Mouse (Mus musculus): ENCODE results near the gene Slit1. TPM values are rescaled to one million over a fixed set of nuclear protein-coding genes. Genes with fewer than 3 reads are reported as not detected.
A peak's percentile ranks its signal among the peaks of the same experiment; 100 is the strongest.

Gene Slit1
- polyA plus RNA-seq, 1 experiment from 2014 or later, result 0.05 TPM

- H3K4me1 ChIP-seq (replicated peaks), result no peaks in the 10 kb centered on the region
- no peak for ATAC-seq (ENCODE audit: insufficient read depth)
Observed at GRCm38 (mm10) chr19:41587431-41588222, 155.8 kb downstream of the Slit1 start.

GRCm38 (mm10) chr19:41586752-41587151 is 156.7 kb downstream of the Slit1 start:
- no peaks in the 10 kb centered on the region for H3K4me1 ChIP-seq (replicated peaks)
- H3K9ac ChIP-seq, result no peak overlapping the region
- H3K36me3 ChIP-seq (replicated peaks), result peaks cover 30% of the 10 kb centered on the region
- H3K9me3 ChIP-seq (replicated peaks), result no peaks in the 10 kb centered on the region
- H3K4me2 ChIP-seq, result no peak overlapping the region
- no peaks in the 10 kb centered on the region for H3K27me3 ChIP-seq
- ATAC-seq (ENCODE audit: insufficient read depth), result no peak
- H3K27ac ChIP-seq (replicated peaks), result no peak overlapping the region
- no peak overlapping the region for H3K4me3 ChIP-seq (replicated peaks)
- 91% methylated on average over 10 of the region's 10 CpGs for WGBS (ENCODE audit: insufficient replicate concordance)

More at GRCm38 (mm10) chr19:41587431-41588222, 155.8 kb downstream of the Slit1 start:
- peaks cover 21% of the 10 kb centered on the region for H3K36me3 ChIP-seq (replicated peaks)
- H3K9me3 ChIP-seq (replicated peaks), result no peaks in the 10 kb centered on the region
- H3K27ac ChIP-seq (replicated peaks), result no peak overlapping the region
- H3K4me3 ChIP-seq (replicated peaks), result no peak overlapping the region
- H3K27me3 ChIP-seq, result no peaks in the 10 kb centered on the region
- 84% methylated on average over 20 of the region's 20 CpGs for WGBS (ENCODE audit: insufficient replicate concordance)
- no peak overlapping the region for H3K4me2 ChIP-seq
- H3K9ac ChIP-seq, result no peak overlapping the region

- H3K27ac ChIP-seq (replicated peaks), result no peak overlapping the region
- H3K27me3 ChIP-seq, result no peaks in the 10 kb centered on the region
- no peak overlapping the region for H3K4me2 ChIP-seq
- H3K36me3 ChIP-seq (replicated peaks), result peaks cover 32% of the 10 kb centered on the region
- no peak overlapping the region for H3K9ac ChIP-seq
- no peak overlapping the region for H3K4me3 ChIP-seq (replicated peaks)
- H3K4me1 ChIP-seq (replicated peaks), result no peaks in the 10 kb centered on the region
- ATAC-seq (ENCODE audit: insufficient read depth), result no peak
- 85% methylated on average over 5 of the region's 5 CpGs for WGBS (ENCODE audit: insufficient replicate concordance)
- H3K9me3 ChIP-seq (replicated peaks), result no peaks in the 10 kb centered on the region
Observed at GRCm38 (mm10) chr19:41582918-41583514, 160.4 kb downstream of the Slit1 start.

- no peak for ATAC-seq (ENCODE audit: insufficient read depth)
- WGBS (ENCODE audit: insufficient replicate concordance), result 80% methylated on average over 23 of the region's 23 CpGs
Observed at GRCm38 (mm10) chr19:41581706-41582420, 161.6 kb downstream of the Slit1 start, which contains the start of gene Gm340. Gene Gm340, plus strand, starts transcription at chr19:41582370.

GRCm38 (mm10) chr19:41579311-41579920 is 164.0 kb downstream of the Slit1 start:
- H3K4me1 ChIP-seq (replicated peaks), result no peaks in the 10 kb centered on the region; the same call in 1 of the 2 replicates

More at GRCm38 (mm10) chr19:41581706-41582420, 161.6 kb downstream of the Slit1 start, which contains the start of gene Gm340:
- Histone ChIP-seq H3K9ac (no peak within 1 kb of the TSS), H3K9me3 (replicated peaks) (no peaks in the 10 kb centered on the region), H3K4me1 (replicated peaks) (no peaks in the 10 kb centered on the region), H3K27ac (replicated peaks) (no peak within 1 kb of the TSS), H3K4me3 (replicated peaks) (no peak within 1 kb of the TSS), H3K36me3 (replicated peaks) (peaks cover 32% of the 10 kb centered on the region), H3K27me3 (no peaks in the 10 kb centered on the region), H3K4me2 (no peak within 1 kb of the TSS)

GRCm38 (mm10) chr19:41577576-41577975 is 165.9 kb downstream of the Slit1 start:
- no peak overlapping the region for H3K4me3 ChIP-seq (replicated peaks)
- ATAC-seq (ENCODE audit: insufficient read depth), result no peak
- no peak overlapping the region for H3K9ac ChIP-seq
- H3K27ac ChIP-seq (replicated peaks), result 0 out of 2 replicates have a peak overlapping the region, but pooled peaks have one; percentile 4
- peaks cover 6% of the 10 kb centered on the region; the same call in 1 of the 2 replicates for H3K4me1 ChIP-seq (replicated peaks)
- no peaks in the 10 kb centered on the region for H3K27me3 ChIP-seq
- H3K4me2 ChIP-seq, result no peak overlapping the region
- H3K9me3 ChIP-seq (replicated peaks), result no peaks in the 10 kb centered on the region
- H3K36me3 ChIP-seq (replicated peaks), result peaks cover 10% of the 10 kb centered on the region

More at GRCm38 (mm10) chr19:41579311-41579920, 164.0 kb downstream of the Slit1 start:
- Histone ChIP-seq H3K9ac (no peak overlapping the region), H3K27me3 (no peaks in the 10 kb centered on the region), H3K36me3 (replicated peaks) (peaks cover 28% of the 10 kb centered on the region), H3K27ac (replicated peaks) (no peak overlapping the region), H3K4me3 (replicated peaks) (no peak overlapping the region), H3K4me2 (no peak overlapping the region), H3K9me3 (replicated peaks) (no peaks in the 10 kb centered on the region)
- WGBS (ENCODE audit: insufficient replicate concordance), result 72% methylated on average over 4 of the region's 4 CpGs
- ATAC-seq (ENCODE audit: insufficient read depth), result no peak

GRCm38 (mm10) chr19:41573700-41574099 is 169.8 kb downstream of the Slit1 start:
- H3K36me3 ChIP-seq (replicated peaks), result no peaks in the 10 kb centered on the region
- H3K4me1 ChIP-seq (replicated peaks), result peaks cover 6% of the 10 kb centered on the region; the same call in 1 of the 2 replicates
- WGBS (ENCODE audit: insufficient replicate concordance), result 73% methylated on average over 2 of the region's 2 CpGs
- no peak overlapping the region for H3K27ac ChIP-seq (replicated peaks)
- H3K4me3 ChIP-seq (replicated peaks), result no peak overlapping the region
- no peaks in the 10 kb centered on the region for H3K9me3 ChIP-seq (replicated peaks)
- H3K4me2 ChIP-seq, result no peak overlapping the region
- no peak overlapping the region for H3K9ac ChIP-seq
- no peaks in the 10 kb centered on the region for H3K27me3 ChIP-seq
- ATAC-seq (ENCODE audit: insufficient read depth), result peak; percentile 37; the same call in 1 of the 2 replicates

GRCm38 (mm10) chr19:41568791-41569190 is 174.7 kb downstream of the Slit1 start:
- WGBS (ENCODE audit: insufficient replicate concordance), result 52% methylated on average over 2 of the region's 2 CpGs

GRCm38 (mm10) chr19:41560856-41561255 is 182.6 kb downstream of the Slit1 start:
- H3K4me2 ChIP-seq, result no peak overlapping the region
- peaks cover 33% of the 10 kb centered on the region for H3K36me3 ChIP-seq (replicated peaks)

More at GRCm38 (mm10) chr19:41568791-41569190, 174.7 kb downstream of the Slit1 start:
- Histone ChIP-seq H3K9ac (no peak overlapping the region), H3K4me3 (replicated peaks) (no peak overlapping the region), H3K27me3 (no peaks in the 10 kb centered on the region), H3K4me2 (no peak overlapping the region), H3K27ac (replicated peaks) (no peak overlapping the region), H3K36me3 (replicated peaks) (no peaks in the 10 kb centered on the region), H3K9me3 (replicated peaks) (no peaks in the 10 kb centered on the region), H3K4me1 (replicated peaks) (peaks cover 1% of the 10 kb centered on the region; the same call in 1 of the 2 replicates)
- no peak for ATAC-seq (ENCODE audit: insufficient read depth)

GRCm38 (mm10) chr19:41558891-41559486 is 184.5 kb downstream of the Slit1 start:
- no peak overlapping the region for H3K4me3 ChIP-seq (replicated peaks)
- WGBS (ENCODE audit: insufficient replicate concordance), result 87% methylated on average over 9 of the region's 9 CpGs
- no peaks in the 10 kb centered on the region for H3K27me3 ChIP-seq
- H3K9me3 ChIP-seq (replicated peaks), result no peaks in the 10 kb centered on the region
- H3K4me2 ChIP-seq, result no peak overlapping the region
- no peak overlapping the region for H3K27ac ChIP-seq (replicated peaks)
- H3K4me1 ChIP-seq (replicated peaks), result no peaks in the 10 kb centered on the region
- H3K9ac ChIP-seq, result no peak overlapping the region
- H3K36me3 ChIP-seq (replicated peaks), result peaks cover 38% of the 10 kb centered on the region
- no peak for ATAC-seq (ENCODE audit: insufficient read depth)

More at GRCm38 (mm10) chr19:41560856-41561255, 182.6 kb downstream of the Slit1 start:
- Histone ChIP-seq H3K27me3 (no peaks in the 10 kb centered on the region), H3K9ac (no peak overlapping the region), H3K27ac (replicated peaks) (no peak overlapping the region), H3K9me3 (replicated peaks) (no peaks in the 10 kb centered on the region), H3K4me1 (replicated peaks) (no peaks in the 10 kb centered on the region), H3K4me3 (replicated peaks) (no peak overlapping the region)
- ATAC-seq (ENCODE audit: insufficient read depth), result no peak
- 85% methylated on average over 3 of the region's 3 CpGs for WGBS (ENCODE audit: insufficient replicate concordance)

Data from liver, embryonic 15.5 days (tissue).